Mouse (Mus musculus): ENCODE data around the gene Nr1h2.

Nr1h2 gene

DNA sequence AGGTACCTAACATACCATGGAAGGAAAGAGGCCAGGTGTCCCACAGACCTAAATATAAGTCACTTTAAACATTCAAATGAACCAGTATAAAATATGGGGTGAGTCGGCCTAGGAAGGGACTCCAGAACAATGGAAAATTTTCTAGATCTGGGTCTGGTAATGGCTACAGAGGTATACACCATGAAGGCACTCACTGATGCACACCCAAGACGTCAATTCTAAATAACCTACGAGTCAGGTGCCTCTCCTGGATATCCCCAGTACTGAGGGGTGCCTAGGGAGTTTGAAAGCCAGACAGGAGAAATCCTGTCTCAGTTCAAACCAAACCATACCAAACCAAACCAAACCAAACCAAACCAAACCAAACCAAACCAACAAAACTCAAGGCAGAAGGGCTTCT, 23.2 kb downstream of the Nr1h2 start:
- no peak for DNase-seq (ENCODE audit: extremely low spot score, low read depth, low spot score)

GRCm38 (mm10) chr7:44529518-44529917, 24.2 kb downstream of the Nr1h2 start:
- DNase-seq (ENCODE audit: extremely low spot score, low read depth, low spot score): no peak

- no peak for DNase-seq (ENCODE audit: extremely low spot score, low read depth, low spot score)
Measured at GRCm38 (mm10) chr7:44527483-44528398, 26.0 kb downstream of the Nr1h2 start.

GRCm38 (mm10) chr7:44526414-44527154, 27.2 kb downstream of the Nr1h2 start:
- no peak for DNase-seq (ENCODE audit: extremely low spot score, low read depth, low spot score)

DNA sequence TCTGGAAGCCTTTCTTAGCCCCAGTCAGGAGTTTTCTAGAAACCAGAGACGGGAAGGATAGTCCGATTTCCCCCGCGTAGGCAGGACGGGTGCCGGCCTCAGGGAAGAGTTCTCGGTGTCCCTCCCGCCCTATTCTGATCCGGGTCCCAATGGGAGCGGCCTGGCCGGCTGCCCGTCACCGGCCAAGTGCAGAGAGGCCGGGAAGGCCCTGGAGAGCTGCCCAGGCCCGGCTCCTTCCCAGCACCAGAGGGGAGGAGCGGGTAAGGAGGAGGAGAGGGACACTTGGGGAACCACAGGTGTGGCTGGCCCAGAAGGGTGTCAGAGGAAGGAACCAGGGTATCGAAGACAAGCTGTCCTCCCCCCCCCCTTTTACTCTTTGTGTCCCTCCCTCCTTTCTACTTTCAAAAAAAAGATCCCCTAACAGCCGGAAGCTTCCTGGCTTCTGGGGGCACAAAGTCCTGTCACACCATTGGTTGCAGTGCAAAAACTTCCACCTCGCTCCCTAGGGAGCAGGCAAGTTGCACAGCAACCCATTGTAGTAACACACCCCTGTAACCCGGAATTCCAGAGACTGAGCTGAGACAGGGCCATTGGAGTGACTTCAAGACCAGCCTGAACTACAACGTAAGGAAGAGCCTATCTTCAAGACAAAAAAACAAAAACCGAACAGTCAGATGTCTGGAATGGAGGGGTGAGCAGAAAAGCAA, 28.5 kb downstream of the Nr1h2 start:
- DNase-seq (ENCODE audit: extremely low spot score, low read depth, low spot score): no peak

DNA sequence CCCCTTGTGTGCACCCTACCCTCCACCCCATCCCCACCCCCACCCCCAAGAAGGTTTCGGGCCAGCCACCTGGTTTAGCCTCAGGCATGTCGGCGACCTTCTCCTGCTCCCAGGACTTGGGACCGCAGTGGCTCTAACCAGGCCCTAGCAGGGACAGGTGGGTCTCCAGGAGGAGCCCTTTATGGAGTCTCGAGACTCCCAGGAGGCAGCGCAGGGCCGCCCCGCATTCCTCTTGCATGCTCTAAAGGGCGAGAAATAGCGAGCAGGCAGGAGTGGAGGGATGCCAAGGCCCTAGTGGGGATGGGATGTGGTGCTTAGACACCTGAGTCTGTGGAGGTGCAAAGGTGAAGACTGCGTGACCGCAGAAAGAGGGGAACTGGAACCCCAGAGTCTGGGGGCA, 29.2 kb downstream of the Nr1h2 start, which contains the start of gene Mybpc2:
TSS of gene Mybpc2 (minus strand) at position 155 of the 400 bp plus-strand sequence.
- no peak for DNase-seq (ENCODE audit: extremely low spot score, low read depth, low spot score)

GRCm38 (mm10) chr7:44523056-44523455, 30.7 kb downstream of the Nr1h2 start:
- DNase-seq (ENCODE audit: extremely low spot score, low read depth, low spot score): no peak

- no peak for DNase-seq (ENCODE audit: extremely low spot score, low read depth, low spot score)
Measured at GRCm38 (mm10) chr7:44521710-44522109, 32.0 kb downstream of the Nr1h2 start.

DNA sequence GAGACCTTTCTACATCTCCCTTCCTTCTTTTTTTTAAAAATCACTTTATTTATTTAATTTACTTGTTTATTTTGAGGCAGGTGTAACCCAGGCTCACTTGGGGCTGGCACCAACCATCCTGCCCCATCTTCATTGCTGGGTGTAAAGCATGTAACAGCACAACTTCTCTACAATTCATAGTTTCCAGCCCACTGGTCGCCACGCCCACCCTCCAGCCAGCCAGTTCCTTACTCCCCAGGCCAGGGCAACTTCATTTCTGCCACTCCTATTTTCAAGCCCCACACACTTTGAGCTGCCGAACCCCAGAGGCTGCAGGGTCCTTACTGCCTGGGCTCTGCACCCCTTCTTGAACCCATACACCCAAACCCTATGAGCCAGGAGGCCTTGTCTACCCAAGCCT, 32.8 kb downstream of the Nr1h2 start:
- no peak for DNase-seq (ENCODE audit: extremely low spot score, low read depth, low spot score)

DNA sequence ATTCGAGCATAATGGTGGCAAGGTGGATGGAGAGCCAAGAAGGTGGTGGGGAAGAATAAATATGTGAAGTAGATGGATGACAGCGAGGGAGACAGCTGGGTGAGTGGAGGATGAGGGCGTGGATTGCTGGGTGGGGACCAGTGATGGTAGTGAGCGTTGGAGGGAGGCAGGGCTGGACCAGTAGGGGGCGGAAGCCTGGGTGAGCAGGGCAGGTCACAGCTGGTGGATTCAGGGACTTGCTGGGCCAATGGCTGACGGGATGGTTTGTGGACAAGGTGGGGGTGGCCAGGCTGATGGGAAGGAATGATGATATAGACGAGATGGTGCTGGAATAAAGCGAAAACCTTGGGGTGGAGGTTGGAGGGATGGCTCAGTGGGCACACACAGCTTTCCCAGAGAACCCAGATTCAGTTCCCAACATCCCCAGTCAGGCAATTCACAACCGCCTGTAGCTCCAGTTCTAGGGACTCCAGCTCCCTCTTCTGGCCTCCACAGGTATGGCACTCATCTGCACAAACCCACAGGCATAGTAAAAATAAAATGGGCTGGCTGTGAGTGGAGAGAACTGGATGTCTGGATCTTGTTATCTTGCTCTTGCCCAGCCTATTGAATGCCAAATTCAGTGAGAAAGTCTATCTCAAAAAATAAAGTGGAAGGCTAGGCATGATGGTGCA, 34.4 kb downstream of the Nr1h2 start:
- no peak for DNase-seq (ENCODE audit: extremely low spot score, low read depth, low spot score)

DNA sequence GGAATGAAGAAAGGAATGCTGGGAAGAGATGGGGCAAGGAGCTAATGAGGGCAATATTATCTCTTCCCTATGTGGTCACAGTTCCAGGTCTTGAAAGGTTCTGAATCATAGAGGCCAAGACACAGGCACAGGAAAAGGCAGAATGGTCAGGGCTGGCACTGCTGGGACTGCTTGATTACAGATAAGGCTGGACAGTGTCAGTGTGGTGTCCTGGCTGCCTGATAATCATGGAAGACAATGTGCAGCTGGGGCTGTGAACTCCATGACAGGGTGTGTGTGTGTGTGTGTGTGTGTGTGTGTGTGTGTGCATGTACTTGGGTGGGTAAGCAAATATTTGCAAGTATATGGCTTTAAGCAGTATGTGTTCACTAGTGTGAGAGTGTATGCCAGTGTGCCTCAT, 46.3 kb downstream of the Nr1h2 start:
- DNase-seq (ENCODE audit: extremely low spot score, low read depth, low spot score): no peak

- DNase-seq (ENCODE audit: extremely low spot score, low read depth, low spot score): no peak
Measured at GRCm38 (mm10) chr7:44501563-44502115, 52.1 kb downstream of the Nr1h2 start.

DNA sequence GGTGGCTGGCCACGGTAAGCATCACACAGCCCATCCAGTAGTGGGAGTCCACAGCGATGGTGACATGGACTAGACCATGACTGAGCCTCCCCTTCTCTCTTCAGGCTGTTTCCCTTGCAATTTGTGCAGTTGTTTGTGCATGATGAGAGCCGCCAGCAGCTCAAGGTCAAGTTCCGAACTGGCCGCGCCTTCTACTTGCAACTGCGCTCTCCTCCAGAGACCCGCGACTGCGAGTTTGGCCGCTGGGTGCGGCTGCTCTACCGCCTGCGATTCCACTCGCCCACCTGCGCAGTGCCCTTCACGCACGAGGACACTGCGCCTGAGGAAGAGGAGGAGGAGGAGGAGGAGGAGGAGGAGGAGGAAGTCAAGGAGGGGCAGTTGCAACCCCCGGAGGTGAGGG, 53.7 kb downstream of the Nr1h2 start:
- no peak for DNase-seq (ENCODE audit: extremely low spot score, low read depth, low spot score)
